Mouse (Mus musculus) liver, adult 2 months (tissue): ENCODE results near the gene Sfrp5. TPM values are rescaled to one million over a fixed set of nuclear protein-coding genes. Genes with fewer than 3 reads are reported as not detected.

ENCODE experiments used
- DNase-seq: peaks from one replicate; pipeline ENCODE4 v3.0.0-alpha.2; 2011; ENCODE audit warnings: low read depth, low spot score; ENCODE audit errors: extremely low read depth
- H3K27ac ChIP-seq: fragments of 200-500 bp; replicated peaks from 2 replicates; pipeline ENCODE4 v1.5.1; 2012; ENCODE audit warnings: low read depth, mild to moderate bottlenecking, control low read depth, inconsistent platforms, low read length; ENCODE audit not compliant: insufficient read depth
- H3K27me3 ChIP-seq: fragments of 200-500 bp; 2 replicates; pipeline ENCODE4 v1.6.1; 2012; ENCODE audit warnings: mild to moderate bottlenecking, moderate library complexity, low read length, inconsistent platforms; ENCODE audit not compliant: control insufficient read depth, insufficient read depth
- H3K36me3 ChIP-seq: fragments of 200-500 bp; 2 replicates; pipeline ENCODE4 v1.6.1; 2012; ENCODE audit warnings: low read length, inconsistent platforms; ENCODE audit not compliant: control insufficient read depth, insufficient read depth
- H3K4me1 ChIP-seq: fragments of 200-500 bp; 2 replicates; pipeline ENCODE4 v1.6.1; 2011; ENCODE audit warnings: low read length; ENCODE audit not compliant: control insufficient read depth, insufficient read depth
- H3K4me3 ChIP-seq: fragments of 200-500 bp; 2 replicates; pipeline ENCODE4 v1.5.1; 2011; ENCODE audit warnings: low read depth, mild to moderate bottlenecking, control low read depth, low read length, moderate library complexity; ENCODE audit not compliant: insufficient read depth
- H3K79me2 ChIP-seq: fragments of 200-500 bp; 2 replicates; pipeline ENCODE4 v1.6.1; 2012; ENCODE audit warnings: inconsistent platforms, mild to moderate bottlenecking, low read length, moderate library complexity; ENCODE audit not compliant: control insufficient read depth, insufficient read depth
- H3K9ac ChIP-seq: fragments of 200-500 bp; 2 replicates; pipeline ENCODE4 v1.6.1; 2012; ENCODE audit warnings: low read depth, mild to moderate bottlenecking, control low read depth, inconsistent platforms, low read length
- CTCF ChIP-seq: fragments of 200-500 bp; IDR thresholded peaks from 2 replicates; pipeline ENCODE4 v1.5.1; 2011; ENCODE audit warnings: low read depth, low read length, control low read depth
- POLR2A ChIP-seq: fragments of 200-500 bp; IDR thresholded peaks from 2 replicates; pipeline ENCODE4 v1.6.1; 2011; ENCODE audit warnings: low read length, control low read depth; ENCODE audit not compliant: insufficient read depth; ENCODE audit errors: extremely low read depth
- WGBS: fragments of 180-500 bp; shearing (Covaris S2); methylation state at CpG from one replicate; pipeline ENCODE4 v1.1.7; 2018; 5-methylcytosine and 5-hydroxymethylcytosine counted together
- polyA plus RNA-seq: library from polyadenylated mRNA; depleted of rRNA; stranded (reverse); fragments of >200 nt; gene quantifications from 2 replicates; pipeline ENCODE4 v1.2.3, GENCODE M21; 2012
- total RNA-seq: library from RNA; depleted of rRNA; stranded (reverse); fragments of >200 nt; gene quantifications from 2 replicates; pipeline ENCODE4 v1.2.3, GENCODE M21; 2014

The Sfrp5 gene
- total and polyA plus RNA-seq, 2 experiments: not detected

DNA sequence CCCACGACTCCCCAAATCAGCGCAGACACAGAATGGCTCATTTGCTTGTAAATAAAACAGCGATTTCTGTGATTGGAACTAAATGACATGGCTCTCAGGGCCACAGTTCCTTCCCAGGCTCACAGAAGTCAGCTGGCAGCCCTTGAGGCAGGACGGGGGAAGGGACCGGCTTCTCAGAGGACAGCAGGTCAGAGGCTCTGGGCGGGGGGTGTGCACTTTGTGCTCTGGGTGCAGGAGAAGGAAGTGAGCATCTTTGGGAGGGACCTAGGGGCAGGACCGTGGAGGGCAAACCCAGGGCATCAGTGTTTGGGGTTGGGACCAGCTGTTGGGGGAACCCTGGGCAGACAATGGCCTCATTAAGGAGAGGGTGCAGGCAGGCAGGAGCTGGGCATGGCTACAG lies 7.4 kb upstream of the Sfrp5 start:
- WGBS: 72% methylated on average over 7 of the region's 7 CpGs
- Histone ChIP-seq H3K9ac (no peak overlapping the region), H3K36me3 (no peaks in the 10 kb centered on the region), H3K27ac (no peak overlapping the region), H3K79me2 (no peaks in the 10 kb centered on the region), H3K27me3 (no peaks in the 10 kb centered on the region), H3K4me1 (no peaks in the 10 kb centered on the region), H3K4me3 (no peak overlapping the region)
- TF ChIP-seq POLR2A (no peak), CTCF (no peak)
- DNase-seq: no peak

- H3K4me3 ChIP-seq: no peak overlapping the region
- H3K79me2 ChIP-seq: no peaks in the 10 kb centered on the region
- no peak for DNase-seq
- WGBS: 87% methylated on average over 8 of the region's 8 CpGs
- H3K27me3 ChIP-seq: peaks cover 8% of the 10 kb centered on the region
- no peak overlapping the region for H3K27ac ChIP-seq
- H3K4me1 ChIP-seq: no peaks in the 10 kb centered on the region
- no peak overlapping the region for H3K9ac ChIP-seq
- TF ChIP-seq POLR2A (no peak), CTCF (no peak)
- no peaks in the 10 kb centered on the region for H3K36me3 ChIP-seq
These were observed 3.1 kb upstream of the Sfrp5 start for GRCm38 (mm10) chr19:42205201-42205600.

- peak; percentile 15 for DNase-seq
- 62% methylated on average over 4 of the region's 4 CpGs for WGBS
- H3K27me3 ChIP-seq: peaks cover 8% of the 10 kb centered on the region
These were observed 2.3 kb upstream of the Sfrp5 start for GRCm38 (mm10) chr19:42204306-42204705.

GRCm38 (mm10) chr19:42202467-42202866 lies 415 bp upstream of the Sfrp5 start:
- Histone ChIP-seq H3K9ac (no peak overlapping the region), H3K36me3 (no peaks in the 10 kb centered on the region), H3K4me1 (no peaks in the 10 kb centered on the region), H3K27ac (no peak overlapping the region), H3K4me3 (no peak overlapping the region), H3K79me2 (no peaks in the 10 kb centered on the region), H3K27me3 (peaks cover 8% of the 10 kb centered on the region)
- 38% methylated on average over 8 of the region's 8 CpGs for WGBS
- no peak for DNase-seq
- TF ChIP-seq POLR2A (no peak), CTCF (no peak)

More at GRCm38 (mm10) chr19:42204306-42204705, 2.3 kb upstream of the Sfrp5 start:
- no peak overlapping the region for H3K4me3 ChIP-seq
- no peaks in the 10 kb centered on the region for H3K36me3 ChIP-seq
- no peak overlapping the region for H3K27ac ChIP-seq
- no peaks in the 10 kb centered on the region for H3K79me2 ChIP-seq
- no peak for TF ChIP-seq POLR2A
- TF ChIP-seq CTCF: no peak
- no peak overlapping the region for H3K9ac ChIP-seq
- no peaks in the 10 kb centered on the region for H3K4me1 ChIP-seq

GRCm38 (mm10) chr19:42198026-42198425 lies 4.0 kb downstream of the Sfrp5 start:
- WGBS: 74% methylated on average over 11 of the region's 11 CpGs
- Histone ChIP-seq H3K27ac (no peak overlapping the region), H3K4me3 (no peak overlapping the region), H3K36me3 (no peaks in the 10 kb centered on the region), H3K4me1 (no peaks in the 10 kb centered on the region), H3K79me2 (no peaks in the 10 kb centered on the region), H3K9ac (no peak overlapping the region), H3K27me3 (peaks cover 8% of the 10 kb centered on the region)
- no peak for DNase-seq
- TF ChIP-seq POLR2A (no peak), CTCF (no peak)

- no peak overlapping the region for H3K4me3 ChIP-seq
- 63% methylated on average over 4 of the region's 4 CpGs for WGBS
- no peaks in the 10 kb centered on the region for H3K79me2 ChIP-seq
- DNase-seq: no peak
- H3K27ac ChIP-seq: no peak overlapping the region
- H3K4me1 ChIP-seq: no peaks in the 10 kb centered on the region
- H3K27me3 ChIP-seq: peaks cover 8% of the 10 kb centered on the region
- TF ChIP-seq POLR2A: no peak
- TF ChIP-seq CTCF: 0 out of 2 replicates have a peak, but pooled peaks have one; percentile 3
- H3K9ac ChIP-seq: no peak overlapping the region
- peaks cover 3% of the 10 kb centered on the region; the same call in 1 of the 2 replicates for H3K36me3 ChIP-seq
These were observed 5.0 kb downstream of the Sfrp5 start for GRCm38 (mm10) chr19:42197066-42197465.
